ENCODE assay signal across 8 mouse cellular contexts in the genomic region with DNA sequence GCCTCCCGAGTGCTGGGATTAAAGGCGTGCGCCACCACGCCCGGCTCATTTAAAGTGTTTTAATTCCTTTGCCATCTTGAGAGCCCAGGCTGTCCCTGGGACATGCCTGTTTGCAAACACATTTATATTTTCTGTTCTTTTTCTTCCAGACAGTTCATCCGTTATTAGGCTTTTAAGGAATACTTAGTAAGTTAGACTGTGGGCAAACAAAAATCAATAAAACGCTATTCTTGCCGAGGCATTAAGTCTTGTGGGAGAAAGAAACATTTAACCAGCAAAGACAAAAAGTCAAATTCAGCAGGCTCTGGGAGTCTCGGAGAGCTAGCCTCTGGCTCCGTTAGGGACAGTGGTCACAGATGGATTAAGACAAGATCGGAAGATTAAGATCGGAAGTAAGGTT. TPM values are rescaled to one million over a fixed set of nuclear protein-coding genes. Genes with fewer than 3 reads are reported as not detected.
DNase-seq lines count a peak whose midpoint lies in the region; ATAC-seq and TF ChIP-seq lines count a peak whose summit lies in the region.

No protein-coding gene starts in this region.

- no peaks in the 10 kb centered on the region for H3K36me3 ChIP-seq in heart, embryonic 12.5 days
- no peaks in the 10 kb centered on the region for H3K36me3 ChIP-seq in lung, embryonic 14.5 days (ENCODE audit: insufficient read depth)
- no peaks in the 10 kb centered on the region for H3K36me3 ChIP-seq in lung, postnatal 0 days (ENCODE audit: insufficient read depth, low read length)
- no peaks in the 10 kb centered on the region for H3K36me3 ChIP-seq in intestine, postnatal 0 days (ENCODE audit: control insufficient read depth, insufficient read depth)
- H3K36me3 ChIP-seq in neural tube, embryonic 15.5 days: no peaks in the 10 kb centered on the region

- 75% methylated on average over 12 of the region's 12 CpGs for WGBS in heart, embryonic 12.5 days
- WGBS in lung, embryonic 14.5 days: 72% methylated on average over 12 of the region's 12 CpGs
- 68% methylated on average over 12 of the region's 12 CpGs for WGBS in lung, postnatal 0 days
- 71% methylated on average over 12 of the region's 12 CpGs for WGBS in intestine, postnatal 0 days
- 76% methylated on average over 12 of the region's 12 CpGs for WGBS in neural tube, embryonic 15.5 days

- no peak for TF ChIP-seq CTCF in lung, embryonic 14.5 days (IDR thresholded peaks at IDR 0.05; ENCODE audit: low read depth)
- TF ChIP-seq CTCF in lung, postnatal 0 days (IDR thresholded peaks at IDR 0.05): no peak
- no peak for TF ChIP-seq CTCF in intestine, postnatal 0 days (IDR thresholded peaks at IDR 0.05; ENCODE audit: low read depth)

- no peak for DNase-seq in heart, postnatal 4 days
- DNase-seq in lung, embryonic 14.5 days: no peak
- no peak for DNase-seq in lung, postnatal 0 days (ENCODE audit: low spot score)
- DNase-seq in layer of hippocampus, adult 11-12 months (ENCODE audit: low spot score): no peak
- DNase-seq in adrenal gland, postnatal 4 days (ENCODE audit: low spot score in 2 of 2): no peak

- no peak overlapping the region for H3K4me3 ChIP-seq in heart, embryonic 12.5 days
- H3K4me3 ChIP-seq in lung, embryonic 14.5 days (ENCODE audit: low read depth, low read length): no peak overlapping the region
- H3K4me3 ChIP-seq in lung, postnatal 0 days (ENCODE audit: low read depth, low read length): no peak overlapping the region
- no peak overlapping the region for H3K4me3 ChIP-seq in intestine, postnatal 0 days (ENCODE audit: low read depth, low read length)
- H3K4me3 ChIP-seq in neural tube, embryonic 15.5 days (replicated peaks): no peak overlapping the region

- H3K9me3 ChIP-seq in heart, embryonic 12.5 days (replicated peaks): no peaks in the 10 kb centered on the region
- no peaks in the 10 kb centered on the region for H3K9me3 ChIP-seq in lung, embryonic 14.5 days (ENCODE audit: low read depth, low read length)
- no peaks in the 10 kb centered on the region for H3K9me3 ChIP-seq in lung, postnatal 0 days (ENCODE audit: low read length)
- no peaks in the 10 kb centered on the region for H3K9me3 ChIP-seq in intestine, postnatal 0 days (ENCODE audit: control insufficient read depth)
- H3K9me3 ChIP-seq in neural tube, embryonic 15.5 days (replicated peaks): no peaks in the 10 kb centered on the region

- no peak for ATAC-seq in heart, embryonic 12.5 days (ENCODE audit: insufficient number of reproducible peaks, low FRiP score)
- ATAC-seq in lung, embryonic 14.5 days (ENCODE audit: insufficient read depth): no peak
- no peak for ATAC-seq in lung, postnatal 0 days
- ATAC-seq in intestine, postnatal 0 days: no peak
- no peak for ATAC-seq in neural tube, embryonic 15.5 days (ENCODE audit: low FRiP score)

- H3K4me1 ChIP-seq in heart, embryonic 12.5 days (replicated peaks): peaks cover 4% of the 10 kb centered on the region; the same call in 1 of the 2 replicates
- H3K4me1 ChIP-seq in lung, embryonic 14.5 days (ENCODE audit: insufficient read depth): peaks cover 9% of the 10 kb centered on the region
- H3K4me1 ChIP-seq in lung, postnatal 0 days (ENCODE audit: insufficient read depth, low read depth, low read length): no peaks in the 10 kb centered on the region
- H3K4me1 ChIP-seq in intestine, postnatal 0 days (replicated peaks; ENCODE audit: control insufficient read depth, insufficient read depth, low read length): no peaks in the 10 kb centered on the region
- H3K4me1 ChIP-seq in neural tube, embryonic 15.5 days: peaks cover 12% of the 10 kb centered on the region

- H3K27me3 ChIP-seq in heart, embryonic 12.5 days (replicated peaks): 0 out of 2 replicates have a peak, but pooled peaks cover 10% of the 10 kb centered on the region
- 0 out of 2 replicates have a peak, but pooled peaks cover 4% of the 10 kb centered on the region for H3K27me3 ChIP-seq in lung, embryonic 14.5 days (ENCODE audit: insufficient read depth, low read length)
- no peaks in the 10 kb centered on the region for H3K27me3 ChIP-seq in lung, postnatal 0 days (replicated peaks; ENCODE audit: insufficient read depth, low read length)
- H3K27me3 ChIP-seq in intestine, postnatal 0 days (replicated peaks; ENCODE audit: control insufficient read depth, insufficient read depth, low read length): 0 out of 2 replicates have a peak, but pooled peaks cover 3% of the 10 kb centered on the region
- H3K27me3 ChIP-seq in neural tube, embryonic 15.5 days (replicated peaks): peaks cover 3% of the 10 kb centered on the region; the same call in 1 of the 2 replicates

- H3K9ac ChIP-seq in heart, embryonic 12.5 days: no peak overlapping the region
- no peak overlapping the region for H3K9ac ChIP-seq in lung, embryonic 14.5 days
- H3K9ac ChIP-seq in lung, postnatal 0 days (replicated peaks; ENCODE audit: low read depth): no peak overlapping the region
- H3K9ac ChIP-seq in intestine, postnatal 0 days (ENCODE audit: low read depth, low read length): no peak overlapping the region
- no peak overlapping the region for H3K9ac ChIP-seq in neural tube, embryonic 15.5 days (replicated peaks)

- TF ChIP-seq EP300 in lung, postnatal 0 days (IDR thresholded peaks at IDR 0.05): no peak

- H3K27ac ChIP-seq in heart, embryonic 12.5 days (ENCODE audit: poor library complexity, severe bottlenecking): no peak overlapping the region
- H3K27ac ChIP-seq in lung, embryonic 14.5 days (ENCODE audit: low read depth): no peak overlapping the region
- no peak overlapping the region for H3K27ac ChIP-seq in lung, postnatal 0 days (ENCODE audit: low read length)
- no peak overlapping the region for H3K27ac ChIP-seq in intestine, postnatal 0 days (ENCODE audit: low read depth, low read length)
- no peak overlapping the region for H3K27ac ChIP-seq in neural tube, embryonic 15.5 days (replicated peaks)

- peak overlapping the region; percentile 60 for H3K4me2 ChIP-seq in heart, embryonic 12.5 days
- H3K4me2 ChIP-seq in lung, embryonic 14.5 days: peak overlapping the region; percentile 54
- H3K4me2 ChIP-seq in lung, postnatal 0 days (replicated peaks; ENCODE audit: low read depth, low read length): no peak overlapping the region
- H3K4me2 ChIP-seq in intestine, postnatal 0 days (replicated peaks; ENCODE audit: low read depth): peak overlapping the region; percentile 44
- H3K4me2 ChIP-seq in neural tube, embryonic 15.5 days: peak overlapping the region; percentile 46; the same call in 1 of the 2 replicates

RNA-seq across cellular contexts. Expression of gene Cpsf6, which starts 52.0 kb away (rescaled TPM):
- 120 TPM in 2 replicates for polyA plus RNA-seq in heart, embryonic 12.5 days (2016; fragmentation: Nextera tagmentation; extraction: Ambion mirVana)
- total RNA-seq in heart, postnatal 4 days (2021): 10 to 100 TPM; 76.1 to 80.0 TPM
- polyA plus RNA-seq in lung, embryonic 14.5 days (2014; fragmentation: Nextera tagmentation; extraction: Ambion mirVana): 186 and 201 TPM in 2 replicates
- polyA plus RNA-seq in lung, postnatal 0 days (2015; fragmentation: Nextera tagmentation; extraction: Ambion mirVana): 61.0 and 67.6 TPM in 2 replicates
- 41.2 and 45.4 TPM in 2 replicates for polyA plus RNA-seq in intestine, postnatal 0 days (2015; fragmentation: Nextera tagmentation; extraction: Ambion mirVana)
- polyA plus RNA-seq in neural tube, embryonic 15.5 days (2015; fragmentation: Nextera tagmentation; extraction: Ambion mirVana): 126 and 133 TPM in 2 replicates
- 100 to 1,000 TPM; 103 to 113 TPM for total RNA-seq in adrenal gland, postnatal 4 days (2021)
